Mouse (Mus musculus): ENCODE results near the gene Tlx2.
A peak's percentile ranks its signal among the peaks of the same experiment; 100 is the strongest.

Gene Tlx2

GRCm38 (mm10) chr6:83087926-83088260, 17.8 kb upstream of the Tlx2 start:
- no peak for DNase-seq

GRCm38 (mm10) chr6:83087205-83087925, 17.3 kb upstream of the Tlx2 start:
- no peak for DNase-seq

GRCm38 (mm10) chr6:83086121-83087035, 16.3 kb upstream of the Tlx2 start, which contains the start of gene Lbx2:
Gene Lbx2 (plus strand): TSS chr6:83086367.
- peak; percentile 70 for DNase-seq

DNA sequence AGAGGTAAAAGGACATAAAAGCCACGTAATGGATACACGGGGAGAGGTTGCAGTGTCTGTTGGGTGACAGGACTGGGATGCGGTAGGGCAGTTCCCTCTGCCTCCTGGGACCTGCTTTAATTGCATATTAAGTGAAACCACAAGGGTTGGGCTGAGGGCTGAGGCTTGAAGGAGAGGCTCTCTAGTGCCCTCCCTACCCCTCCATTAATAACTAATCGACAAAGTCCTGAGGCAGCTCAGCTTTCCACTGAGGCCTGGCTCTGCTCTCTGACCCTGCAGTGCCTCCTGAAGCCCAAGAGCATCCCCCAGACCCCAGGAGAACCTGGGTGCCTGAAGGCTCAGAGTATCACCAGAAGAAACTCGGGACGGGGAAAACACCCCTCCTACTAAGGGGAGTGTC, 14.4 kb upstream of the Tlx2 start:
- no peak for DNase-seq

DNA sequence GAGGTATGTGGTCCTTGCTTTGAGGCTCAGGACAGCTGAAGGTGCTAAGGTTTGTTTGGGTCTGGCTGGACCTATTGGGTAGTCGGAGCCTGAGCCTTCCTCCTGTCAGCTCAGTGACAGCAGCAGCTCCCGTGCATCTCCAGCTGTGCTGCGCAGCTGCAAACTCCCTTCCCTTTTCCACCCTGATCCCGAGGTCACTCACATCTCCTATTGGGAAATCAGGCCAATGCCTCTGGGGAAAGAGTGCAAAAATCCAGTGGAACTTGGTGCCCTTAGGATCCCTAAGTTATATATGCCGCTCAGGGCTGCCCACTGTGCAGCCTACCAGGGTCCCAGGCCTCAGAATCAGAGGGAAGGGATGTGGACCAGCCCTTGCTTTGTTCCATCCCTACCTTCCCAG, 13.4 kb upstream of the Tlx2 start:
- DNase-seq = no peak

DNA sequence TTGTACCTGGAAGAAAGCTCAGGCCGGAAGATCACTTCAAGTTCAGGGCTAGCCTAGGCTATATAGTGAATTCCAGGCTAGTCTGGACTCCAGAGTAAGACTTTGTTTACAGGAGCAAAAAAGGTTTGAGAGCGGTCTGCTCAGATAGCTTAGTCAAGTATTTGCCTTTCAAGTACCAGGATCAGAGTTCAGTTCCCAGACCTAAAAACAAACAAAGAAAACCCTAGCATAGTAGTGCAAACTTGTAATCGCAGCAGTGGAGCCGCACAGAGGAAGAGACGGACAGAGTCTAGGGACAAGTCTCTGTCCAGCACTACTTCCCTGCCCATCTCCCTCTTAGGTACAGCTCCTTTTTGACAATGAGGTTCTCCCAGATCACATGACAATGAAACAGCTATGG, 10.1 kb upstream of the Tlx2 start:
- DNase-seq = no peak

GRCm38 (mm10) chr6:83078324-83078858, 8.3 kb upstream of the Tlx2 start:
- DNase-seq = peak; percentile 100

DNA sequence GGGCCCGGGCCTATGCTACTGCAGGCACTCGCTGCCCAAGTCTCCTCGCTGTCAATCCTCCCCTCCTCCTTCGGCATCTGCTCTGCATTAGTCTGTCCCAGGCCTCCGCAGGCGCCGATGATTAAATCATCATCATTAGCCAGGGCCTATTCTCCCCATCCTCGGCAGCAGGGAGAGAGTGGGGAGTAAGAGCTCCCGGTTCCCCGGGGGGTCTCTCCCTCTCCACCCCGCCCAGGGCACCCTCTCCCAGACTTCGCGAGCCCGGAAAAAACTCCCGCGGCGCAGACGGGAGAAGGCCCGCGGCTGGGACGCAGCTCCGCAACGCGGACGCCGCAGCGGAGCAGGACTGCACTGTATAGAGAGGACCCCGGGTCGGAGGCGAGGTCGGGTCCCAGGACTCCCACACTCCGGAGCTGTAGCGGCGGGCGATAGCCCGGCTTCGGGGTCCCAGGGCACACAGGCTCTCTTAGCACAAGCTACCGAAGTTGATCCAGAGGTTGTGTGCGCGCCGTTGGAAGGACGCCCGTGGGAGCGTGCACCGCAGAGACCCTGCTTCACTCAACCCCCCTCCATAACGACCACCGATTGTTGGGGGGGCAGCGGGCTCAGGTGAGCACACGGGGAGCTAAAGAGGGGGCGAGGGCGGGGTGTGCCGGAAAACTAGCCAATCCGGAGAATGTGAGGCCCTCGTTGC, 7.7 kb upstream of the Tlx2 start, which contains the start of gene Pcgf1:
Gene Pcgf1, plus strand, starts transcription at position 240 of the 694 bp plus-strand sequence.
- DNase-seq = no peak

GRCm38 (mm10) chr6:83074979-83075378, 4.9 kb upstream of the Tlx2 start:
- peak; percentile 52 for DNase-seq

- DNase-seq = no peak
These were observed 1.1 kb upstream of the Tlx2 start for GRCm38 (mm10) chr6:83071220-83071619.

DNA sequence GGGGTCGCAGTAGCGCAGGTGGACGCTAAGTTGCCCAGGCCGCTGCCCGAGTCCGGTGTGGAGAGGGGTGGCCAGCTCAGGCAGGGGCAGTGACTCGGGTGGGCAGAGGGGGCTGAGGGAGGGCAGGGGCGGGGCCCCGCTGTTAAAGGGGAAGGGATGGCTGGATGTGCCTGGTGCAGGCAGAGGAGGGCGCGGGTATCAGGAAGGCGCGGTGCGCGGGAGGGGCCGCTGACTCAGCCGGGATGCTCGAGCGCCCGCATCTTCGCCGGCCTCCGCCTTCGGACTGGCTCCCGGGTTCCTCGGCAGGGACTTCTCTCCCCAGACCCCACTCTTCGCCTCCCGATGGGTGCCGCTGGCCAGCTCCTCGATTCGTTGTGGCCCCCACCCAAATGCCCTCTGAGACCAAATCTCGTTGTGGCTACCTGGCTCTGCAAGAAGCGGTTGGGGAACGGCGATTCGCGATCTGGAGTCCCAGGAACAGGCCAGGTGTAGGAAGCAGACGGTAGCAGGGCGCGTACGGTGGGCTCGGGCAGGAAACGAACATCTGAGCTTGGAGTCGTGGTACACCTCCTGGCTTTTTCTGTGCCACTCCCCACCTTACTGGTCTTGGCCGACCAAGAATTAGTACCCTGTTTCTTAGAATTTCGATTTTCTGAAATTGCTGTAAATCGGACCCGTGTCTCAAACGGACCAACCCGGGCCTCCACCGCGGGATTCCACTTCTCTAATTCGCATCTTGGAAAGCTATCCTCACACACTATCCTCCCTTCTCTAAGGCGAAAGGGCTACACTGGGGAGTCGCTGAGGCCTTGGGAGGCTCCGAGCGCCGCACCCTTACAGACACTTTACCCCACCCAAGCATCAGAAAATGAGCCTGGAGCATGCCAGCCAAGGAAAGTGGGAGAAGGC, 472 bp upstream of the Tlx2 start:
- peak; percentile 58 for DNase-seq

DNA sequence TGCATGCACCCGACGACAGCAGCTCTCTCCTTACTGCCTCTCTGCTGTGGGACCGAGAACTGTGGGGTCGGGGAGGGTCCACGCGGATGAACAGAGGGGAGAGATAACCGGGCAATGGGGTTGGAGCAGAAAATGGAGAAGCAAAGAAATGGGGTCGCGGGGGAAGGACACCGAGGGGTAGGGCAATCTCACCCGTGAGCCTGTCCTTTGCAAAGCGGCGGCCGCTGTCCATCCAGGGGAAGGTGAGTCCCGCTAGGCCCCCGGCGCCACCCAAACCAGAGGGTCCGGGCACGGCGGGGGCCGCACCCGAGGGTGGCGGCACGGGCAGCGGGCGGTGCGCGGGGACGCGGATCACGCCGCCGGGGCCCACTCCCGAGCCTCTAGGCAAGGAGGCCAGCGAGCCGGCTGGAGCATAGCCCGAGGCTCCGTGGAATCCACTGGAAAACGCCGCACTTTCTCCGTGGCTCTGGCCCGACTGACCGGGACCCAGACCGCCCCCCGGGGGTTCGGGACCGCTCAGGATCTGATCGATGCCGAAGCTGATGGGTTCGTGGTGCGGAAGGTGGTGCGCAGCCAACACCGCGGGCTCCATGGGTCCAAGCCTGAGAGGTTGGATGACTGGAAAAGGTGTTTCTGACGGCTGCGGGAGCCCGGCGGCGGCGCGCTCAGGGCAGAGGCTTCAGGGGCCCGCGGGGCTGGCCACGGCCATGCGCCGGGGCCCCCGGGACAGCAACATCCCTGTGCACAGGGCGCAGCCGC, 426 bp downstream of the Tlx2 start:
- DNase-seq = peak; percentile 38

DNA sequence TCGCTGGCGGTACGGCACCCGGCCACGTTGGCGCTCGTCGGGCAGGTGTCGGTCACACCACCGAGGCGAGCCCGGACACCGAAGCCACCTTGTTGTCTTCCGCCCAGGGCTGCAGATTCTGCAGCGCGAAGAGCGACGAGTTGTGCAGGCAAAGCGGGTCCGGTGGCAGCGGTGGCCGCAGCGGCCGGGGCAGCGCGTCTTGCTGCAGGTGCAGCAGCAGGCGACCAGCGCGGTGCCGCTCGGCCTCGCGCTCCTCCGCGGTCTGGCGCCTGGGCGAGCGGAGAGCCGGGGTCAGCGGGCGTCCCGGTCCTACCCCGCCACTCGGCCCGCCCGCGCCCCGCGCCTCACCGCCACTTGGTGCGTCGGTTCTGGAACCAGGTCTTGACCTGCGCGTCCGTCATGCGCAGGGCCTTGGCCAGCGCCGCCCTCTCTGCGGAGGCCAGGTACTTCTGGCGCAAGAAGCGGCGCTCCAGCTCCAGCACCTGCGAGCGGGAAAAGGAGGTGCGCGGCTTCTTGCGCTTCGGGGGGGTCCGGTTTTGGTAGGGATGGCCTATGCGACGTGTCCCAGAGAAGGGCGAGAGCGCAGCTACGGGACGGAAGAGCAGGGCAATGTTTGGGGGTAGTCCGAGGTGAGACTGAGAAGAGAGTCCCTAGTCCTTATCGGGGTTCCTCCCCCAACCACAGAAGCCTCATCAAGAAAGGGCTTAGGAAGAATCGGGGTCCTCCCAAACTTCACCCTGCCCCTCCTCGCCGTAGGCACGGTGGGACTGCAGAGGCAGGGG, 1.2 kb downstream of the Tlx2 start:
- no peak for DNase-seq

- no peak for DNase-seq
These were observed 1.9 kb downstream of the Tlx2 start for GRCm38 (mm10) chr6:83068221-83068620.

GRCm38 (mm10) chr6:83066441-83066840, 3.7 kb downstream of the Tlx2 start:
- DNase-seq = no peak

DNA sequence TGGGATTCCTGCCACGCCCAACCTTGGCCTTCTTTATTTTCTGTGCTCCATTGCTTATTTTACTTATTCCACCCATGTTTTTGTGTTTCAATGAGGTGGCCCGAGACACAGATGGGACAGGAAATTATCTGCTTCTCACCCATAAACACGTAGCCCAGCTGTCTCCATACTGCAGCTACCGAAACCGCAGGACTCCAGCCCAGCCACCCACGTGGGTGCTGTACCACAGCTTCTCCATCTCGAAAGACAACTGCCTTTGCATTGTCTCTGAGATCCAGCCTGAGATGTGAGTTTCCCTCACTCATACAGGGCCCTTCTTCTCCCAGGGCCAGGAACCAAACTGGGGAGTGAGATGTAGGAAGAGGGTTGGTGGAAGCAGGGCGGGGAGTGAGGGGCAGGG, 4.1 kb downstream of the Tlx2 start:
- peak; percentile 41 for DNase-seq

- DNase-seq = no peak
These were observed 11.4 kb downstream of the Tlx2 start for GRCm38 (mm10) chr6:83058725-83059124.

DNA sequence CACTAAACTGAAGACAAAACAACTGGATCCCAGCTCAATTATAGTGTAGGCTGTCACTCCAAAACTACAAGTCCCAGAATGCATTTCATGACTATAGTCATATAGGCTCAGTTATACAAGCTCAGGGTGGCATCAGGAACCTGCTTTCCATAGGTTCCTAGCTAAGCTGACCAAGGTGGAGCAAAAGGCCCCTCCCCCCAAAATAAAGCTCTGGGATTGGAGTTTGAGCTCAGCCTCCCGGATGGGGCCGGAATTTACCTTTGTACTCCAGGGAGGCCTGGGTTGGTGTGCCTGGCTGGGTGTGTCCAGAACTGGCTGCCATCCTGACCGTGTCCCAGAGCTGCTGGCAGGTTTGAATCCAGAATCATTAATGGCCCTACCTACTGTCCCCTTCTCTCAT, 12.3 kb downstream of the Tlx2 start, which contains the start of gene Dqx1:
Gene Dqx1, plus strand, starts transcription at position 55 of the 400 bp plus-strand sequence.
- no peak for DNase-seq

DNA sequence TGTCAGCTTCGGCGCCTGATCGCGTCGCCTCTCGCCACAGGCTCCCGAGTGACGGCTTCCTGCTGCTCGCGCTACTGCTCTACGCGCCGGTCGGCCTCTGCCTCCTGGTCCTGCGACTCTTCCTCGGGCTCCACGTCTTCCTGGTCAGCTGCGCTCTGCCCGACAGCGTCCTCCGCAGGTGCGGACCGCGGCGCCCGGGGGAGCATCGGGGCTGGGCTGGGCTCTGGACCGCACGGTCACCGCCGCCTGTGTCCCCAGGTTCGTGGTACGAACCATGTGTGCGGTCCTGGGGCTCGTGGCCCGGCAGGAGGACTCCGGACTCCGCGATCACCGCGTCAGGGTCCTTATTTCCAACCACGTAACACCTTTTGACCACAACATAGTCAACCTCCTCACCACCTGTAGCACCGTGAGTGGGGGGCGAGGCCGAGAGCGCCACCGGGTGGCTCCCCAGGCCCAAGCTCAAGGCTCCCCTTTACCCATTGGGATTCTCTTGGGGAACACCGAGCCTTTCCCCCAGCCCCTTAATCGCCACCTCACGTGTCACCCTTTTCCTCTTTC, 15.1 kb downstream of the Tlx2 start, which contains the start of gene Htra2:
Gene Htra2, minus strand, starts transcription at position 403 of the 561 bp plus-strand sequence.
- DNase-seq = peak; percentile 78
